ENCODE assay signal across 25 mouse cellular contexts in the genomic region with DNA sequence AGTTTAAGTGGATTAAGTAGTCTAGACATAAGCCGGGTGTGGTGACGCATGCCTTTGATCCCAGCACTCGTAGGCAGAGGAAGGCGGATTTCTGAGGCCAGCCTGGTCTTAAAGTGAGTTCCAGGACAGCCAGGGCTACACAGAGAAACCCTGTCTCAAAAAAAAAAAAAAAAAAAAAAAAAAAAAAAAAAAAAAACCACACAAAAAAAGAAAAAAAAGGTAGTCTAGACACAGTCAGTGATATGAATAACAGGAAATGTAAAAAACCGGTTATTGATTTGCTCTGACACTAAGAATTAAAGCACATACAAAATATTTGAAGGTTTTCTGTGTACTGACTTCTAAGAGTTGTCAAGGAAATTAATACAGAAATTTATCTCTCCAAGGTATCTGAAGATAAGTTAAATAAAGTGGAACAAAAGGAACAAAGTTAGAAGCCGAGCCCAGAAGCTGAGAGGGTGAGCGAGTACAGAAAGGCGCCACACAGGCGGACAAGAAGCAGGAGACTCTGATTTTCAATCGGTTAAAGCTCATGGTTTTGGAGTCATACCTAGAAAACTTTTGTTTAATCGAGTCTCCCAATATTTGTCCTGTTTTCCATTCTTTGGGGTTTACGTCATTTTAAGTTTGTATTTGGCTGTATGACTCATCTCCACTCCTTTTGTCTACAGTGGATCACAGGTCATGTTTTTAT. TPM values are rescaled to one million over a fixed set of nuclear protein-coding genes. Genes with fewer than 3 reads are reported as not detected.
DNase-seq lines count a peak whose midpoint lies in the region; ATAC-seq and TF ChIP-seq lines count a peak whose summit lies in the region.
"Had no signal": no experiment of that assay in that cellular context is flagged by ENCODE, and none has a peak within 500 bp of the region (broad histone marks: within the 10 kb centered on the region; RNA-seq: fewer than 3 reads in every experiment).

No protein-coding gene starts in this region.

- peak; percentile 7 for DNase-seq in CD4-positive, CD25-positive, alpha-beta regulatory T cell, adult 2 months (ENCODE audit: low read depth, low spot score)
- DNase-seq in 3T3-L1 (ENCODE audit: low read depth, low spot score): peak; percentile 18
- no peak for DNase-seq in ES-E14 (ENCODE audit: low read depth, low spot score)
- peak; percentile 26 for DNase-seq in stomach, postnatal 0 days (ENCODE audit: low spot score)
- no peak for DNase-seq in urinary bladder, postnatal 25 days (ENCODE audit: low spot score)
- no peak for DNase-seq in thymus, postnatal 10 days (ENCODE audit: low spot score in 2 of 2)
- DNase-seq: adrenal gland, adult 8-10 months; adrenal gland, postnatal 14 days; adrenal gland, postnatal 36 days; cerebellum, adult 11-12 months; cerebellum, adult 2 months; cerebellum, adult 9-11 months; cerebellum, postnatal 14 days; cerebellum, postnatal 36 days; embryo, embryonic 11 days had no signal

- TF ChIP-seq CTCF in stomach, postnatal 0 days (IDR thresholded peaks at IDR 0.05; ENCODE audit: low read depth): no peak

- H3K27ac ChIP-seq in ES-E14 (ENCODE audit: insufficient read depth, low read depth, low read length, poor library complexity, severe bottlenecking): no peak overlapping the region
- H3K27ac ChIP-seq in stomach, postnatal 0 days (replicated peaks): no peak overlapping the region
- H3K27ac ChIP-seq: embryonic facial prominence, embryonic 13.5 days; embryonic facial prominence, embryonic 15.5 days; forebrain, embryonic 10.5 days; forebrain, embryonic 12.5 days had no signal

- H3K4me1 ChIP-seq in ES-E14 (ENCODE audit: control insufficient read depth in 2 of 2, insufficient read depth in 2 of 2, low read length in 2 of 2, poor library complexity in 1 of 2): no peaks in the 10 kb centered on the region
- H3K4me1 ChIP-seq in stomach, postnatal 0 days (replicated peaks; ENCODE audit: control insufficient read depth, insufficient read depth): no peaks in the 10 kb centered on the region
- H3K4me1 ChIP-seq: embryonic facial prominence, embryonic 13.5 days; embryonic facial prominence, embryonic 15.5 days; forebrain, embryonic 12.5 days had no signal

- no peaks in the 10 kb centered on the region for H3K27me3 ChIP-seq in stomach, postnatal 0 days (ENCODE audit: control insufficient read depth, insufficient read depth, low read length)
- H3K27me3 ChIP-seq: embryonic facial prominence, embryonic 13.5 days; embryonic facial prominence, embryonic 15.5 days; forebrain, embryonic 12.5 days had no signal

- in situ Hi-C loops in ES-E14 (cut with MboI; ENCODE audit: low sequenced_read_pairs in 2 of 2, unreplicated experiment in 2 of 2): no loop called here

- no peak for TF ChIP-seq EP300 in stomach, postnatal 0 days (optimal IDR thresholded peaks at IDR 0.05)

- no peak overlapping the region for H3K9ac ChIP-seq in ES-E14 (ENCODE audit: insufficient read depth, low read depth, low read length, poor library complexity, severe bottlenecking)
- no peak overlapping the region for H3K9ac ChIP-seq in stomach, postnatal 0 days (ENCODE audit: low read length)
- H3K9ac ChIP-seq: embryonic facial prominence, embryonic 13.5 days; embryonic facial prominence, embryonic 15.5 days; forebrain, embryonic 12.5 days had no signal

- H3K9me3 ChIP-seq in ES-E14 (ENCODE audit: control insufficient read depth, insufficient read depth, low read depth, low read length): no peaks in the 10 kb centered on the region
- H3K9me3 ChIP-seq in stomach, postnatal 0 days (ENCODE audit: control insufficient read depth, low read length): no peaks in the 10 kb centered on the region
- H3K9me3 ChIP-seq: embryonic facial prominence, embryonic 13.5 days; embryonic facial prominence, embryonic 15.5 days; forebrain, embryonic 10.5 days; forebrain, embryonic 12.5 days had no signal

- ATAC-seq in CD4-positive, CD25-positive, alpha-beta regulatory T cell, adult 4 months: no peak
- peak; percentile 63; the same call in 1 of the 2 replicates for ATAC-seq in stomach, postnatal 0 days (ENCODE audit: low FRiP score, low TSS enrichment)
- ATAC-seq: forebrain, embryonic 14.5 days; forebrain, embryonic 16.5 days had no signal

- no peaks in the 10 kb centered on the region for H3K36me3 ChIP-seq in ES-E14 (ENCODE audit: control insufficient read depth, insufficient read depth, low read length, poor library complexity, severe bottlenecking)
- no peaks in the 10 kb centered on the region for H3K36me3 ChIP-seq in stomach, postnatal 0 days (ENCODE audit: control insufficient read depth, insufficient read depth, low read length)
- H3K36me3 ChIP-seq: embryonic facial prominence, embryonic 13.5 days; embryonic facial prominence, embryonic 15.5 days; forebrain, embryonic 10.5 days; forebrain, embryonic 12.5 days had no signal

- WGBS in stomach, postnatal 0 days: 58% methylated on average over 12 of the region's 12 CpGs

- H3K4me2 ChIP-seq in stomach, postnatal 0 days (replicated peaks; ENCODE audit: low read depth): no peak overlapping the region
- H3K4me2 ChIP-seq: embryonic facial prominence, embryonic 13.5 days; embryonic facial prominence, embryonic 15.5 days; forebrain, embryonic 12.5 days had no signal

- no peak overlapping the region for H3K4me3 ChIP-seq in ES-E14 (ENCODE audit: insufficient read depth in 1 of 2, low read depth in 1 of 2, low read length in 2 of 2, poor library complexity in 1 of 2, severe bottlenecking in 1 of 2)
- H3K4me3 ChIP-seq in stomach, postnatal 0 days (ENCODE audit: low read depth, low read length): no peak overlapping the region
- H3K4me3 ChIP-seq: embryonic facial prominence, embryonic 13.5 days; embryonic facial prominence, embryonic 15.5 days; erythroblast, embryonic 14.5 days; forebrain, embryonic 10.5 days; forebrain, embryonic 12.5 days had no signal

TF ChIP-seq in ES-E14, 5 proteins besides CTCF, POLR2A, EP300 and RAD21:
- TF ChIP-seq HCFC1 (IDR thresholded peaks at IDR 0.05; ENCODE audit: borderline replicate concordance, insufficient read depth, low read length) (no peak), ZNF384 (IDR thresholded peaks at IDR 0.05; ENCODE audit: low read depth, low read length) (peak; percentile 76)

RNA-seq across cellular contexts. Expression of a gene that starts 30.9 kb away (rescaled TPM):
- 1 to 10 TPM in 1 of 2 experiments, under 1 TPM in 1; 0.73 to 1.1 TPM for polyA plus RNA-seq in CD4-positive, CD25-positive, alpha-beta regulatory T cell, adult 4 months (2017; shearing (Covaris generic))
- total RNA-seq in ES-E14 (2012; rRNA removed): 2.4 and 4.0 TPM in 2 replicates
- 4.0 and 5.4 TPM in 2 replicates for polyA plus RNA-seq in stomach, postnatal 0 days (2015; fragmentation: Nextera tagmentation; extraction: Ambion mirVana)
- polyA plus RNA-seq: erythroblast, embryonic 14.5 days had no signal

RNA-seq across cellular contexts. Expression of a gene that starts 55.0 kb away (rescaled TPM):
- polyA plus RNA-seq in CD4-positive, CD25-positive, alpha-beta regulatory T cell, adult 4 months (2017; shearing (Covaris generic)): not detected
- total RNA-seq in ES-E14 (2012; rRNA removed): 0.05 and 0.18 TPM in 2 replicates
- polyA plus RNA-seq in stomach, postnatal 0 days (2015; fragmentation: Nextera tagmentation; extraction: Ambion mirVana): 0.45 and 0.68 TPM in 2 replicates
- total RNA-seq: MEL had no signal
- polyA plus RNA-seq: C2C12; erythroblast, embryonic 14.5 days had no signal

Comparison
In these comparisons a context has a peak if more than half of its experiments do, and no peak if none do; other contexts are left out.
1. DNase-seq: peak in CD4-positive, CD25-positive, alpha-beta regulatory T cell, adult 2 months (single experiment), 3T3-L1 (single experiment) and stomach, postnatal 0 days (single experiment); none in ES-E14 (single experiment), urinary bladder, postnatal 25 days (single experiment) and thymus, postnatal 10 days (0 of 2).